In genomic region chr17:26872870-26873269, GRCm38 (mm10) we compare ENCODE assay signal across 25 mouse cellular contexts. TPM values are rescaled to one million over a fixed set of nuclear protein-coding genes. Genes with fewer than 3 reads are reported as not detected.
A peak's percentile ranks its signal among the peaks of the same experiment; 100 is the strongest.
DNase-seq lines count a peak whose midpoint lies in the region; ATAC-seq and TF ChIP-seq lines count a peak whose summit lies in the region.
"Had no signal": no experiment of that assay in that cellular context is flagged by ENCODE, and none has a peak within 500 bp of the region (broad histone marks: within the 10 kb centered on the region; RNA-seq: fewer than 3 reads in every experiment).

No protein-coding gene starts in this region.

- ATAC-seq in heart, embryonic 11.5 days (replicated peaks; ENCODE audit: insufficient number of reproducible peaks, low FRiP score, low TSS enrichment), result no peak
- no peak for ATAC-seq in heart, embryonic 15.5 days (replicated peaks; ENCODE audit: insufficient number of reproducible peaks, insufficient read depth, low FRiP score, low read depth)
- no peak for ATAC-seq in lung, embryonic 14.5 days (ENCODE audit: insufficient read depth)
- ATAC-seq: forebrain, embryonic 14.5 days; intestine, embryonic 15.5 days had no signal

- no peak overlapping the region for H3K9ac ChIP-seq in heart, embryonic 11.5 days (ENCODE audit: low read depth, low read length)
- no peak overlapping the region for H3K9ac ChIP-seq in heart, embryonic 15.5 days
- H3K9ac ChIP-seq in lung, embryonic 14.5 days, result no peak overlapping the region
- H3K9ac ChIP-seq: embryonic facial prominence, embryonic 15.5 days; hindbrain, embryonic 14.5 days; intestine, embryonic 15.5 days had no signal

- H3K27me3 ChIP-seq in heart, embryonic 11.5 days (ENCODE audit: control insufficient read depth, insufficient read depth, low read length), result no peaks in the 10 kb centered on the region
- no peaks in the 10 kb centered on the region for H3K27me3 ChIP-seq in heart, embryonic 15.5 days
- H3K27me3 ChIP-seq in lung, embryonic 14.5 days (ENCODE audit: insufficient read depth, low read length), result no peaks in the 10 kb centered on the region
- H3K27me3 ChIP-seq: embryonic facial prominence, embryonic 15.5 days; intestine, embryonic 15.5 days had no signal

- H3K27ac ChIP-seq in heart, embryonic 11.5 days (ENCODE audit: low read depth, low read length), result peak overlapping the region; percentile 59; the same call in 1 of the 2 replicates
- 0 out of 2 replicates have a peak overlapping the region, but pooled peaks have one; percentile 42 for H3K27ac ChIP-seq in heart, embryonic 15.5 days
- no peak overlapping the region for H3K27ac ChIP-seq in lung, embryonic 14.5 days (ENCODE audit: low read depth)
- H3K27ac ChIP-seq: embryonic facial prominence, embryonic 15.5 days; forebrain, embryonic 10.5 days; gastrocnemius, adult 2 months; hindbrain, embryonic 10.5 days; hindbrain, embryonic 14.5 days; intestine, embryonic 15.5 days had no signal

- H3K9me3 ChIP-seq in heart, embryonic 11.5 days (replicated peaks; ENCODE audit: control insufficient read depth, low read length), result no peaks in the 10 kb centered on the region
- no peaks in the 10 kb centered on the region for H3K9me3 ChIP-seq in heart, embryonic 15.5 days (replicated peaks)
- H3K9me3 ChIP-seq in lung, embryonic 14.5 days (ENCODE audit: low read depth, low read length), result no peaks in the 10 kb centered on the region
- H3K9me3 ChIP-seq: embryonic facial prominence, embryonic 15.5 days; forebrain, embryonic 10.5 days; hindbrain, embryonic 10.5 days; intestine, embryonic 15.5 days had no signal

- no peak overlapping the region for H3K4me3 ChIP-seq in heart, embryonic 11.5 days (ENCODE audit: low read depth, low read length)
- no peak overlapping the region for H3K4me3 ChIP-seq in heart, embryonic 15.5 days
- no peak overlapping the region for H3K4me3 ChIP-seq in lung, embryonic 14.5 days (ENCODE audit: low read depth, low read length)
- H3K4me3 ChIP-seq: embryonic facial prominence, embryonic 15.5 days; erythroblast, embryonic 14.5 days; forebrain, embryonic 10.5 days; gastrocnemius, adult 2 months; hindbrain, embryonic 10.5 days; intestine, embryonic 15.5 days had no signal

- H3K36me3 ChIP-seq in heart, embryonic 11.5 days (ENCODE audit: control insufficient read depth, insufficient read depth, low read length), result no peaks in the 10 kb centered on the region; the same call in 1 of the 2 replicates
- H3K36me3 ChIP-seq in heart, embryonic 15.5 days, result no peaks in the 10 kb centered on the region
- H3K36me3 ChIP-seq in lung, embryonic 14.5 days (ENCODE audit: insufficient read depth), result no peaks in the 10 kb centered on the region
- H3K36me3 ChIP-seq: embryonic facial prominence, embryonic 15.5 days; forebrain, embryonic 10.5 days; hindbrain, embryonic 10.5 days; intestine, embryonic 15.5 days had no signal

- H3K4me1 ChIP-seq in heart, embryonic 11.5 days (ENCODE audit: control insufficient read depth, insufficient read depth, low read length), result peaks cover 13% of the 10 kb centered on the region
- peaks cover 42% of the 10 kb centered on the region for H3K4me1 ChIP-seq in heart, embryonic 15.5 days (replicated peaks)
- H3K4me1 ChIP-seq in lung, embryonic 14.5 days (ENCODE audit: insufficient read depth), result no peaks in the 10 kb centered on the region
- H3K4me1 ChIP-seq: embryonic facial prominence, embryonic 15.5 days had no signal

- DNase-seq in heart, postnatal 25 days (ENCODE audit: low spot score), result no peak
- no peak for DNase-seq in heart, adult 18-20 months
- peak; percentile 45 for DNase-seq in lung, embryonic 14.5 days
- DNase-seq in lung, postnatal 14 days, result no peak
- DNase-seq: adrenal gland, postnatal 10 days; cerebellum, adult 11 months; cerebellum, adult 8-10 months; cerebellum, postnatal 14 days; embryo, embryonic 11 days; gastrocnemius, adult 2 months; gastrocnemius, postnatal 25 days had no signal

- TF ChIP-seq CTCF in lung, embryonic 14.5 days (IDR thresholded peaks at IDR 0.05; ENCODE audit: low read depth), result no peak

- H3K4me2 ChIP-seq in heart, embryonic 11.5 days, result no peak overlapping the region
- H3K4me2 ChIP-seq in heart, embryonic 15.5 days, result no peak overlapping the region
- no peak overlapping the region for H3K4me2 ChIP-seq in lung, embryonic 14.5 days
- H3K4me2 ChIP-seq: embryonic facial prominence, embryonic 15.5 days; hindbrain, embryonic 14.5 days; intestine, embryonic 15.5 days had no signal

- intact Hi-C loops in heart, postnatal 25 days (cut with DNase I), result no loop called here

- 61% methylated on average over 3 of the region's 3 CpGs for WGBS in heart, embryonic 11.5 days (ENCODE audit: insufficient replicate concordance)
- WGBS in heart, embryonic 15.5 days, result 61% methylated on average over 3 of the region's 3 CpGs
- 45% methylated on average over 3 of the region's 3 CpGs for WGBS in lung, embryonic 14.5 days

RNA-seq across cellular contexts. Expression of gene Nkx2-5, which starts 28.1 kb away (rescaled TPM):
- polyA plus RNA-seq in heart, embryonic 11.5 days (2014; fragmentation: Nextera tagmentation; extraction: Ambion mirVana), result 157 and 159 TPM in 2 replicates
- 10 to 100 TPM; 79.5 to 91.8 TPM for total RNA-seq in heart, postnatal 25 days (2021)
- 131 and 147 TPM in 2 replicates for polyA plus RNA-seq in heart, embryonic 15.5 days (2015; fragmentation: Nextera tagmentation; extraction: Ambion mirVana)
- 10 to 100 TPM; 75.6 to 79.8 TPM for total RNA-seq in heart, adult 18-20 months (2021)
- 0.24 and 1.6 TPM in 2 replicates for polyA plus RNA-seq in lung, embryonic 14.5 days (2014; fragmentation: Nextera tagmentation; extraction: Ambion mirVana)
- total RNA-seq: adrenal gland, postnatal 10 days; adrenal gland, postnatal 4 days; common myeloid progenitor, adult 5-6 weeks; gastrocnemius, adult 2 months; gastrocnemius, postnatal 25 days; granulocyte monocyte progenitor cell, adult 5-6 weeks; MEL had no signal
- polyA plus RNA-seq: brain, embryonic 14.5 days; erythroblast, embryonic 14.5 days; forebrain, embryonic 10.5 days; forebrain, embryonic 14.5 days; hindbrain, embryonic 10.5 days; hindbrain, embryonic 14.5 days; intestine, embryonic 15.5 days had no signal

RNA-seq across cellular contexts. Expression of gene Kifc5b, which starts 44.0 kb away (rescaled TPM):
- polyA plus RNA-seq in heart, embryonic 11.5 days (2014; fragmentation: Nextera tagmentation; extraction: Ambion mirVana), result 6.3 and 6.9 TPM in 2 replicates
- under 1 TPM; 0.44 to 0.48 TPM for total RNA-seq in heart, postnatal 25 days (2021)
- 5.3 and 7.4 TPM in 2 replicates for polyA plus RNA-seq in heart, embryonic 15.5 days (2015; fragmentation: Nextera tagmentation; extraction: Ambion mirVana)
- total RNA-seq in heart, adult 18-20 months (2021), result 1 to 10 TPM in 1 of 2 experiments, under 1 TPM in 1; 0.37 to 1.1 TPM
- 6.3 and 9.6 TPM in 2 replicates for polyA plus RNA-seq in lung, embryonic 14.5 days (2014; fragmentation: Nextera tagmentation; extraction: Ambion mirVana)

RNA-seq across cellular contexts. Expression of gene Phf1, which starts 60.0 kb away (rescaled TPM):
- polyA plus RNA-seq in heart, embryonic 11.5 days (2014; fragmentation: Nextera tagmentation; extraction: Ambion mirVana), result 5.7 and 5.9 TPM in 2 replicates
- 10 to 100 TPM; 10.8 to 12.3 TPM for total RNA-seq in heart, postnatal 25 days (2021)
- 7.3 and 9.5 TPM in 2 replicates for polyA plus RNA-seq in heart, embryonic 15.5 days (2015; fragmentation: Nextera tagmentation; extraction: Ambion mirVana)
- 10 to 100 TPM; 15.3 to 16.5 TPM for total RNA-seq in heart, adult 18-20 months (2021)
- polyA plus RNA-seq in lung, embryonic 14.5 days (2014; fragmentation: Nextera tagmentation; extraction: Ambion mirVana), result 5.1 and 7.5 TPM in 2 replicates

Comparison
In these comparisons a context has a peak if more than half of its experiments do, and no peak if none do; other contexts are left out.
1. RNA of gene Nkx2-5, which starts 28.1 kb away (polyA plus RNA-seq): 157 to 159 TPM in heart, embryonic 11.5 days and 131 to 147 TPM in heart, embryonic 15.5 days; 0.24 to 1.6 TPM in lung, embryonic 14.5 days; every median in the first group is over 10 times any median in the second.